Mouse (Mus musculus) urinary bladder, postnatal 25 days (tissue): ENCODE data around the gene Car6.

Experiments used
- DNase-seq: peaks from one replicate; pipeline ENCODE4 v3.0.0; 2022; ENCODE audit warnings: low spot score

The Car6 gene

GRCm38 (mm10) chr4:150201232-150201631, at the start of gene Car6:
Gene Car6 (minus strand): TSS chr4:150201332.
- DNase-seq = no peak

DNA sequence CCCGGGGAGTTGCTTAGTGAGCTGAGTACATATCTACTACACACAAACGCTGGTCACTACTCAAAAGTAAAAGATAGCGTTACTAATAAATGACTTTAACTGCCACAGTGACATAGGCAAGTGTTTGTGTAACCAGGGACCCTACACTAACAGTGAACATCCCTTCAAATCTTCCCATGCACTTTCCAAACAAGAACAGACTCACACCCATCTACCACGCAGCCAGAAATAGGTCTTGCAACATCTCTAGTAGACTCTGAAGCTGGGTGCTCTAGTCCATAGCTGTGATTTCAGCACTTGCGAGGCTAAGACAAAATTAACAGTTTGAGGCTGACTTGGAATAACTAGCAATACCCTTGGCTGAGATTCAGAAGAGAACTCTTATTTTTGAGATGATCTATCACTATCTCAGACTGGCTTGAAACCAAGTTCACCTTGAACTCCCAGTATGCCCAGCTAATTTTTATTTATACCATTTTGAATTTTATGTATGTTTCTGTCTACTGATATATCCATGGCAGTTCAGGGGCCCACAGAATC, 48.7 kb upstream of the Car6 start:
- no peak for DNase-seq

GRCm38 (mm10) chr4:150248917-150249316, 47.8 kb upstream of the Car6 start:
- DNase-seq = no peak

GRCm38 (mm10) chr4:150248009-150248408, 46.9 kb upstream of the Car6 start:
- peak; percentile 55 for DNase-seq

DNA sequence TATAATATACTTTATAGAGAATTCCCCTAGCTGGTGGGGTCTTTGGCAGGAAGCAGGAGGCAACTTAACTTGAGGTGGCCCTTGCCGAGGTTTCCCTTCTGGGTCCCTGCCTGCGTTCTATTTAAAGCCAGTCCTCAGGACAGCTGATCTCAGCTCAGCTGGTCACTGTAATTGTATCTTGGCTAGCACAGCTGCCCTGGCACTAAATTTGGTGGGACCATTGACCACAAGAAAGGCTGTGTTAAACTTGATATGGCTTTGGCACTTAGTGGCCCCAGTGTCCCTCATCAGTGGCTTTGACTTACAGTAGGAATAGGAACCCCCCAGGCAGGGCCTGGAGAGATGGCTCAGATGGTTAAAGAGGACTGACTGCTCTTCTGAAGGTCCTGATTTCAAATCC, 44.7 kb upstream of the Car6 start:
- DNase-seq = no peak

GRCm38 (mm10) chr4:150242745-150243144, 41.6 kb upstream of the Car6 start:
- DNase-seq = no peak

GRCm38 (mm10) chr4:150241708-150242107, 40.6 kb upstream of the Car6 start:
- no peak for DNase-seq

GRCm38 (mm10) chr4:150240381-150240886, 39.3 kb upstream of the Car6 start:
- no peak for DNase-seq

GRCm38 (mm10) chr4:150239951-150240368, 38.8 kb upstream of the Car6 start:
- peak; percentile 59 for DNase-seq

DNA sequence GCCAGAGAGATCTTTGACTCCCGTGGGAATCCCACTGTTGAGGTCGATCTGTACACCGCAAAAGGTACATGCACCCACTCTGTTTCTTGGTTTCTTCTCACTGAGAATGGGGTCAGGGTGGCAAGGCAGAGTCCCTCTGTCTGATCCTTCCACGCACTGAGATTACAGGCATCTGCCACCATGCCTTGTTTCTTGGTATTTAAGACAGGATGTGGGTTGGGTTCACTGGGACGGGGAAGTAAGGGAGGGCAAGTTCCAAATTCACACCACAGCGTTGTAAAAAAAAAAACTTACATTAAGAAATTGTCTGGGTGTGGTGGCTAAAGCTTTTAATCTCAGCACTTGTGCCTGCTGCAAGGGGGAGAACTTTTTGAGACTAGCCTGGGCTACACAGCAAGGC, 38.4 kb upstream of the Car6 start:
- no peak for DNase-seq

DNA sequence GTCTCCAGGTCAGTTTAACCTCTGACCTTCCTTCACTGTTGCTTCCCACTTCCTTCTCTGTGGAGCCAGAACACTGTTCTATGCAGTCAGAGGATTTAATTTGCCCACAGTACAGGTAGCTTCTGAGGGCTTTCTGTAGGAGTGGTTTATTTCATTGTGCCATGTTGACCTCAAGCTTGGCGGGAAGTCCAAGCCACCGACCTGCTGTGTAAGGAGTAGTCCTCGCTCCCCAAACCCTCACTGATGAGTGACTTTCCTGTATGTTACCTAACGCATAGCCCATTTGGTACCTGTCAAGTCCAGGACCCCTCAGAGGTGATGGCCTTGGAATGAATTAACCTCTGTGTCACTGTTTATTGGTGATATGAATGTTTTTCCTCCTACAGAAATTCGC, 38.0 kb upstream of the Car6 start:
- DNase-seq = no peak

- DNase-seq = no peak
Measured at GRCm38 (mm10) chr4:150238433-150239086, 37.4 kb upstream of the Car6 start.

DNA sequence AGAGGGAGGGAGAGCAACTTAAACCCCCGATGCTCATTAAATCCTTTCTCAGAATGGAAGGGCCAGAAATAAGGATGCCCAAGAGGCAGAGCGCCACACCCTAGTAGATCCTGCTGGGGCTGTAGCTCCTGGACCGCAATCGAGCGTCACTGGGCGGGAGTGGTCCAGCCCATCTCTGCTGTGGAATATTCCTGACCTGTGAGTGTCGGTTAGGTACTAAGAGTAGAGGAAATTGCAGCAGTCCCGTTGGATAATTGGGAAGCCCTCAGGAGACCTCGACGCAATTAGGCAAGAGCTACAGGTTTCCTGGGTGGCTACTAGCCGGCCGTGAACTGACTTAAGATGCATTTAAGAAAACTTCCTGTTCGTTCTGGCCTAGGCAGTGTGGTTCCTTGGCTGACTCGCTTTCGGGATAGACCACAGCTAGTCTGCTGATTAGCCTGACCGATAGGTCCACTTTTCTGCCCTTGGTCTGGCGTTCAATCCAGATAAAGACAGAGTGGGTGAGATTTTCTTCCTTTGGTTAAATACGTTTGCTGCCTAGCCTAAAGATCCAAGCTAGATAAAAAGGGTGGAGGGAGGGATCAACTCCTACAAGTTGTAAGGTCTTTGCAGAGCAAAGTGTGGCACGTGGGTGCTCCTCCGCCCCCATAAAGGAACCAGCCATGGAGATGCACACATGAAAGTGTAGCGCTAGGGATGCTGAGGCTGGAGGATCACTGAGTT, 36.7 kb upstream of the Car6 start:
- no peak for DNase-seq

GRCm38 (mm10) chr4:150236521-150237481, 35.7 kb upstream of the Car6 start, which contains the start of gene Eno1:
Gene Eno1 (plus strand): TSS chr4:150236721.
- peak; percentile 97 for DNase-seq

- no peak for DNase-seq
Measured at GRCm38 (mm10) chr4:150236031-150236430, 34.9 kb upstream of the Car6 start.

GRCm38 (mm10) chr4:150235585-150235984, 34.5 kb upstream of the Car6 start:
- DNase-seq = no peak

DNA sequence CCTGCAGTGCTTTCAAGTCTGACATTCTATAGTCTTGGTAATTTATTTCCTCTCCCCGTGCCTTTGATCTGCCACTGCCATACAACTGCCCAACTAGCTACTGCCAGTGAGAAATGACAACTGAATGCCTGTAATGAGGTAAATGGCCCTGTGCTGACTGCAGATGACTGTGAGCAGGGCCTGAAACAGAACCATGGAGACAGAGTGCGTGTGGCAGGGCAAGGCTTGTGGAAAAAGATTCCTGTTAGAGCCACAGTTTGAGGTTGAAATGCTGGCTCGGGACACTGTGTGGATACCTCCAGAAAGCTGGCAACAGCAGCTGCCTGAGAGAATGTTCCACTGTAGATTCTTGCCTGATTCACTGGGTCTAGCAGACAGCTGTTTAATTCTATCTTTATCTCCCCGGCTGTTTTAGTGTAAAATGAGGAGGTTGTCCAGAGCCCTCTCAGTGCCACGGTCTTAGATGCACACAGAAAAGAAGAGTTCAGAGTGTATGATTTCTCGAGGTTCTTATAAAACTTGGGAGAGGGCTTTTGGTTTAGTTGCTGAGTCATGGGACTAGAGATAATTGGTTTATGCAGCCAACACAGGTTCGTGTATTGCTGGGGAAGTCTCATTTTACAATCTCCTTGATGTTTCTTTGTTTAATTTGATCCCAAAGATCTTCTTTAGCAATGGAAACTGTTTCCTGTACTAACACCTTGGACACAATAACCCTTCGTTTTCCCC, 33.6 kb upstream of the Car6 start:
- DNase-seq = no peak

GRCm38 (mm10) chr4:150231871-150232270, 30.7 kb upstream of the Car6 start:
- no peak for DNase-seq

GRCm38 (mm10) chr4:150230460-150231407, 29.6 kb upstream of the Car6 start:
- no peak for DNase-seq

DNA sequence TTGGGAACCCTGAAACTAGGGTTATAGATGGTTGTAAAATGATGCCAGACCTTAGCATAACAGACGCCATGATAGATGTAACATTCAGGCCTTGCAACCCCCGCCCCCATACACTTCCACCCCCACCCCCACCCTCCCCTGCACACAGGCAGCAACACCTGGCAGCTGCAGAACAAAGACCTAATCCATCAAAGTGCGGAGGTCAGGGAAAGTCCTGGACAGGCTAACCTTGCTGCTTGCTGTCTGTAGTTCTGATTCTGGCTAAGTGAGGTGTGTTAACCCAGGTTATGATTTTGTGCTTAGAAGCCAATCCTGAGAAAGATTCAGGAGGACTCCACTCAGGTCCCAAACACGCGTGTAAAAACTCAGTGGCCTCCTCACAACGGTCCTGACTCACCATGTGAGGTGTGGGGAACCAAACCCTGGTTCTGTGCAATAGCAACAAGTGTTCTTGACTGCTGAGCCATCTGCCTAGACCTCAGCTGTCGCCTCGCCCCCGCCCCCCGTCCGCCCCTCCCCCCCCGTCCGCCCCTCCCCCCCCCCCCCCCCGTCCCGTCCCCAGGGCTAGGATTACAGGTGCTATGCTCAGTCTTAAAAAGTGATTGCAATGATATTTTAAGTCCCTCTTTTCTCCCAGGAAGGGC, 28.7 kb upstream of the Car6 start:
- no peak for DNase-seq
